Mouse (Mus musculus) erythroblast, embryonic 14.5 days (primary cell): ENCODE results near the gene Cryaa.

Source experiments
- GATA1 ChIP-seq: IDR thresholded peaks from 2 replicates; pipeline ENCODE4 v1.6.1; 2012; ENCODE audit warnings: low read length, inconsistent platforms, mixed read lengths
- TAL1 ChIP-seq: IDR thresholded peaks from 3 replicates; pipeline ENCODE4 v1.6.1; 2012; ENCODE audit warnings: low read length, inconsistent platforms, mixed read lengths

DNA sequence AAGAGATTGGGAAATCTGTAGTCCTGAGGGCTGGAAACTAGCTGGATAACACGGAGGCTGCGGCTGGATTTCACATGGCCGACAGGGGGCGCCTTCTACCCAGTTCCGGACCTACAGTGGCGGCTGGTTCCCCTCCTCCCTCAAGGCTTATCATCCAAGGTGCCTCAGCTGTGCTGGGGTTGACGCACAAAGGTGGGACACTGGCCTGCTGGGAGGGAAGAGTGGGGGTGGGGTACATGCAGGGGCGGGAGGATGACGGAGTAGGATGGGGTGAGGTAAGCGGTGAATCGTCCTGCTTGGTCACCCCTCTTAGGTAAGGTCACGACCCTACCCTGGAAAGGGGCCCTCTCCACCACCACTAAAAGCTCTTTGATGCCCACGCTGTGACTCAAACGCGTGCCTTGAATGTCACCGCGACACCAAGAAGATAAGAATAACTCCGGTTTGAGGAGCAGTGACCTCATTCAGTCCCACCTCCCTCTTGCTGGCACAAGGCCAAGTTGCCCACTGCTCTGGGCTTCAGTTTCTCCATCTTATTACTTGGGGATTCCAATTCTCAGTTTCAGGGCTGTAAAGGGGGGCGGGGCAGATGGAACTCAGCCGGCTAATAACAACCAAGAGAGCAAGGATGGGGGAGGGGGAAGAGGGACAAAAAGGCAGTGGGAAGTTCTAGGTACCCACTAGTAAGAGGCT lies 15.9 kb downstream of the Cryaa start:
- TF ChIP-seq TAL1 = no peak
- no peak for TF ChIP-seq GATA1
